Mouse (Mus musculus): ENCODE measurements around the gene Adcy5. TPM values are rescaled to one million over a fixed set of nuclear protein-coding genes. Genes with fewer than 3 reads are reported as not detected.

Gene Adcy5
- polyA plus RNA-seq, 1 experiment from 2014 or later, result 1.5 TPM

DNA sequence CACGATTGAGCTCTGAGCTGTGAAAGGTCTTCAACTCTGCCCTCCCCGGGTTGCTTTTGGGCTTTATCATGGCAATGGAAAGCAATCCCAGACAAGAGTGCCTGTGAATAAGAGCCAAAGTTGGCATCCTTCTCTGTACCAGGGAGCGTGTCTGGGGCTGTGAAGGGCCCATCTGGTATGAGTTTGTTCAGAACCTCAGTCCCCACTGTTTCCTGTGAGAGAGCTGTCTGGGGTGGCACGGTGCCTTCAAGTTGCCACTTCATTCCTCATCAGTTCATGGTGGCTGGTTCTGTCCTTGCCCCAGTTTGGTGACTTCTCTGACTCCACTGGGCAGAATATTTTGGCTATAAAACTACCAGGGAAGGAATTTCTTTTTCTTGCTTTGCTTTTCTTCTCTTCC, 33.4 kb downstream of the Adcy5 start:
- no peak overlapping the region for H3K9ac ChIP-seq (ENCODE audit: low read length)
- H3K4me2 ChIP-seq (ENCODE audit: low read depth, severe bottlenecking), result no peak overlapping the region
- 86% methylated on average over 4 of the region's 4 CpGs for WGBS
- H3K27me3 ChIP-seq (ENCODE audit: control insufficient read depth, insufficient read depth, low read length), result no peaks in the 10 kb centered on the region
- no peak overlapping the region for H3K27ac ChIP-seq (replicated peaks; ENCODE audit: low read depth, low read length)
- no peaks in the 10 kb centered on the region for H3K36me3 ChIP-seq (ENCODE audit: control insufficient read depth, insufficient read depth, low read length)
- DNase-seq (ENCODE audit: low spot score) (no peak), ATAC-seq (ENCODE audit: insufficient number of reproducible peaks, low FRiP score, low TSS enrichment, low read depth) (no peak)
- no peaks in the 10 kb centered on the region for H3K9me3 ChIP-seq (ENCODE audit: control insufficient read depth, low read length)
- H3K4me1 ChIP-seq (ENCODE audit: control insufficient read depth, insufficient read depth, low read length), result peaks cover 6% of the 10 kb centered on the region
- H3K4me3 ChIP-seq (ENCODE audit: low read depth, low read length), result no peak overlapping the region

DNA sequence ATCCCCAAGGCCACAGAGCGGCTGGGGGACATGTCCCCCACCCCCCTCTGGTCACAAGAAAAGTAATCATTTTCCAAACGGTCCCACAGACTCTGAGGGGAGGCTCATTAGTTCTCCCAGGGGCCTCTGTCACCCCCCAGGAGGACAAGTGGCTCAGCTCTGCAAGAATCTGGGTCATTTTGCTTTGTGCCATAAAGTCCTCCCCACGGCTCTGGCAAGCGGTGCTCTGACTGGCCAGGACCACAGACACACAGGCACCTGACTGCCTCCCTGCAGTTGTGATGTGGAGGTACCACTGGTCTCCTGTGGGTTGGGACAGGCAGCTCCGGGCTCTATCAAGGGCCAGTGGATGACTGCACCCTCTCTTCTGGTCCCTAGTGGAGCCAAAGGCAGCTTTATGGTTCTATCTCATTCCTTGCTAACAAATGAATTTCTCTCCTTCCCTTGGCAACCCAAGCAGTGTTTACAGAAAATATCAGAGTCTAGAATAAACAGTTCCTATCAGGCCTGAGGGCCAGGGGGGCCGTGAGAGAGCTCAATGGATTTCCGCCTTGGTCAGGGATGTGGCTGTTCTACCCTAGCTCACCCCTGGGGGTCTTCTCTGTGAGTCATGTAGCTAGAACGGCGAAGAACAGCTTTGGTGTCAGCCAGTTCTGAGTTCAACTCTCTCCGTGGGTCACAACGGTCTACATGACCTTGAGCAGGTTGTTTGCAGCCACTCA, 34.9 kb downstream of the Adcy5 start:
- no peak for ATAC-seq (ENCODE audit: insufficient number of reproducible peaks, low FRiP score, low TSS enrichment, low read depth)
- no peaks in the 10 kb centered on the region for H3K9me3 ChIP-seq (ENCODE audit: control insufficient read depth, low read length)
- H3K4me2 ChIP-seq (ENCODE audit: low read depth, severe bottlenecking), result no peak overlapping the region
- no peaks in the 10 kb centered on the region for H3K36me3 ChIP-seq (ENCODE audit: control insufficient read depth, insufficient read depth, low read length)
- no peak for DNase-seq (ENCODE audit: low spot score)
- no peak overlapping the region for H3K4me3 ChIP-seq (ENCODE audit: low read depth, low read length)
- no peak overlapping the region for H3K9ac ChIP-seq (ENCODE audit: low read length)
- H3K27me3 ChIP-seq (ENCODE audit: control insufficient read depth, insufficient read depth, low read length), result no peaks in the 10 kb centered on the region
- H3K4me1 ChIP-seq (ENCODE audit: control insufficient read depth, insufficient read depth, low read length), result peaks cover 12% of the 10 kb centered on the region
- no peak overlapping the region for H3K27ac ChIP-seq (replicated peaks; ENCODE audit: low read depth, low read length)
- WGBS, result 77% methylated on average over 11 of the region's 11 CpGs

GRCm38 (mm10) chr16:35190777-35191176, 36.1 kb downstream of the Adcy5 start:
- Histone ChIP-seq H3K27ac (replicated peaks; ENCODE audit: low read depth, low read length) (no peak overlapping the region), H3K4me1 (ENCODE audit: control insufficient read depth, insufficient read depth, low read length) (peaks cover 12% of the 10 kb centered on the region), H3K4me2 (ENCODE audit: low read depth, severe bottlenecking) (no peak overlapping the region), H3K4me3 (ENCODE audit: low read depth, low read length) (no peak overlapping the region), H3K9ac (ENCODE audit: low read length) (no peak overlapping the region), H3K36me3 (ENCODE audit: control insufficient read depth, insufficient read depth, low read length) (no peaks in the 10 kb centered on the region), H3K27me3 (ENCODE audit: control insufficient read depth, insufficient read depth, low read length) (no peaks in the 10 kb centered on the region), H3K9me3 (ENCODE audit: control insufficient read depth, low read length) (no peaks in the 10 kb centered on the region)
- DNase-seq (ENCODE audit: low spot score), result no peak
- WGBS, result 71% methylated on average over 7 of the region's 7 CpGs
- ATAC-seq (ENCODE audit: insufficient number of reproducible peaks, low FRiP score, low TSS enrichment, low read depth), result no peak

DNA sequence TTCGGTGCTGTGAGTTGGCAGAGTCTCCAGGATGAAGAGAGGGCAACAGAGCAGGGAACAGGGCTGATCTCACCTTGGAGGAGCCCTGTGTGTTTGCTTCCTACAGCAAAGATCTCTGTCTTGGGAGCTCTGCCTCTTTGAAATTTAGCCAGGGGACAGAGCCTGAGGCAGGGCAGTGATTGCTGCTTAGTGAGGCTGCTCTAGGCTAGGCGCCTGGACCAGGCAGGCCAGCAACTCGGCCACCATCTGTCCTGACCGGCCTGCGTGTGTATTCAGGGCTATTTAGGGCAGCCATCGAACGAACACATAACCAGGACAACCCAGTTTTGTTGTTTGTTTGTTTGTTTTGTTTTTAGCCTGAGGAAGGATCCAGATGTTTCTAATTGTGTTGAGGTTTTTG, 36.6 kb downstream of the Adcy5 start:
- no peak overlapping the region for H3K4me3 ChIP-seq (ENCODE audit: low read depth, low read length)
- H3K9ac ChIP-seq (ENCODE audit: low read length), result no peak overlapping the region
- no peaks in the 10 kb centered on the region for H3K36me3 ChIP-seq (ENCODE audit: control insufficient read depth, insufficient read depth, low read length)
- H3K4me2 ChIP-seq (ENCODE audit: low read depth, severe bottlenecking), result no peak overlapping the region
- ATAC-seq (ENCODE audit: insufficient number of reproducible peaks, low FRiP score, low TSS enrichment, low read depth) (no peak), DNase-seq (ENCODE audit: low spot score) (no peak)
- WGBS, result 62% methylated on average over 7 of the region's 7 CpGs
- no peaks in the 10 kb centered on the region for H3K9me3 ChIP-seq (ENCODE audit: control insufficient read depth, low read length)
- H3K27ac ChIP-seq (replicated peaks; ENCODE audit: low read depth, low read length), result no peak overlapping the region
- no peaks in the 10 kb centered on the region for H3K27me3 ChIP-seq (ENCODE audit: control insufficient read depth, insufficient read depth, low read length)
- peaks cover 12% of the 10 kb centered on the region for H3K4me1 ChIP-seq (ENCODE audit: control insufficient read depth, insufficient read depth, low read length)

DNA sequence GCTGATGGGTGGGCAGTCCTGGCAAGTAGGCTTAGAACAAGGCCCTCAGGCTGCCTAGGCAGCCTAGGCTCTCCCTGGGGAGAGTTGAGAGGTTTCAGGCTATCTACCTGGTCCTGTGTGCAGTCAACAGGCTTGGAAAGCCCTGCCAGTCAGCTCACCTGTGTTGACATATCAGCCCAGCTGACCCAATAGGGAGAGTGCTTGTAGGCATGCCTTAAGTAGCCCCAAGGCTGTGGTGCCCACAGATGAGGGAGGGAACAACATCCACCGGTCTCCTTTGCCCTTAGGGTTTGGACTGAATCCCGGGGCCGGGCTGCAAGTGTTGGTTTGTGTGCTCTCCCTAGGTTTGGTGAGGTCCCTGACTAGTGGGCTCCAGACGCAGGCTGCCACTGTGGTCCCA, 37.8 kb downstream of the Adcy5 start:
- 81% methylated on average over 4 of the region's 4 CpGs for WGBS
- H3K27ac ChIP-seq (replicated peaks; ENCODE audit: low read depth, low read length), result no peak overlapping the region
- no peak overlapping the region for H3K4me2 ChIP-seq (ENCODE audit: low read depth, severe bottlenecking)

GRCm38 (mm10) chr16:35193357-35193756, 38.7 kb downstream of the Adcy5 start:
- 55% methylated on average over 3 of the region's 3 CpGs for WGBS
- H3K9ac ChIP-seq (ENCODE audit: low read length), result no peak overlapping the region
- peaks cover 12% of the 10 kb centered on the region for H3K4me1 ChIP-seq (ENCODE audit: control insufficient read depth, insufficient read depth, low read length)
- H3K27ac ChIP-seq (replicated peaks; ENCODE audit: low read depth, low read length), result no peak overlapping the region
- DNase-seq (ENCODE audit: low spot score) (no peak), ATAC-seq (ENCODE audit: insufficient number of reproducible peaks, low FRiP score, low TSS enrichment, low read depth) (no peak)
- no peaks in the 10 kb centered on the region for H3K36me3 ChIP-seq (ENCODE audit: control insufficient read depth, insufficient read depth, low read length)
- H3K4me3 ChIP-seq (ENCODE audit: low read depth, low read length), result no peak overlapping the region
- no peaks in the 10 kb centered on the region for H3K27me3 ChIP-seq (ENCODE audit: control insufficient read depth, insufficient read depth, low read length)
- no peak overlapping the region for H3K4me2 ChIP-seq (ENCODE audit: low read depth, severe bottlenecking)
- no peaks in the 10 kb centered on the region for H3K9me3 ChIP-seq (ENCODE audit: control insufficient read depth, low read length)

More for the DNA sequence above, 37.8 kb downstream of the Adcy5 start:
- Histone ChIP-seq H3K36me3 (ENCODE audit: control insufficient read depth, insufficient read depth, low read length) (no peaks in the 10 kb centered on the region), H3K9me3 (ENCODE audit: control insufficient read depth, low read length) (no peaks in the 10 kb centered on the region), H3K4me1 (ENCODE audit: control insufficient read depth, insufficient read depth, low read length) (peaks cover 12% of the 10 kb centered on the region), H3K4me3 (ENCODE audit: low read depth, low read length) (no peak overlapping the region), H3K9ac (ENCODE audit: low read length) (no peak overlapping the region), H3K27me3 (ENCODE audit: control insufficient read depth, insufficient read depth, low read length) (no peaks in the 10 kb centered on the region)
- no peak for ATAC-seq (ENCODE audit: insufficient number of reproducible peaks, low FRiP score, low TSS enrichment, low read depth)
- no peak for DNase-seq (ENCODE audit: low spot score)

DNA sequence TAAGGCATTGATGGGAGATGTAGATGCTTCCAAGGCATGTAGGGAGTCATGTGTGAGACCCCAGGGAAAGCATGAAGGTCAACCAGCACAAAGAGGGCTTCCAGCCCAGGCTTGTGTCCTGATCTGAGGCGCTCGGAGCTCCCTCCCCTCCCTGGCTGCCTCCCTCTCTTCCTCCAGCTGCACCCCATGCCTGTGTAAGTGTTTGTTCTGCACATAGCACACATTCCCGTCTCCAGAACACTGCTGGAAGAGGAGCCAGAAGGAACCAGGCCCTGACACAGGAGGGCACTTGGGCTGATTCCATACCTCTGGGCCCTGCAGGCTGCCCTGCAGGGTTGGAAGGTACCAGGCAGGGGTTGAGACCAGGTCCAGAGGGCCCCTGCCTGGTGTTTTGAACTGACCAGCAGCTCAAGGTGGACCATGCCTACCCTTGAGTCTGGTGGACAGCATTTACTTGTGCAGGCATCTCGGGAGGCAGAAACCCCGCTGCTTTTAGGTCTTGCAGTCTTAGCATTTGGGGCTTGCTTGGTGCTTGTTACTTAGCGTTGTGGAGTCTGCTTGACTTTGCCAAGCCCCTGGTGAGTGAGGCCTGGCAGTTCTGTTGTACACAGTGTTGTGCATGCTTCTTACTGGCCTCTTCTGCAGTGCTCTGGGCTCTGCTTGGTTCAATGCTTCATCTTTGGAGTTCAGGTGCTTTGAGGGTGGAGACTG, 45.2 kb downstream of the Adcy5 start:
- Histone ChIP-seq H3K4me1 (ENCODE audit: control insufficient read depth, insufficient read depth, low read length) (0 out of 2 replicates have a peak, but pooled peaks cover 2% of the 10 kb centered on the region), H3K9ac (ENCODE audit: low read length) (no peak overlapping the region), H3K9me3 (ENCODE audit: control insufficient read depth, low read length) (no peaks in the 10 kb centered on the region), H3K36me3 (ENCODE audit: control insufficient read depth, insufficient read depth, low read length) (no peaks in the 10 kb centered on the region), H3K4me2 (ENCODE audit: low read depth, severe bottlenecking) (no peak overlapping the region), H3K27me3 (ENCODE audit: control insufficient read depth, insufficient read depth, low read length) (no peaks in the 10 kb centered on the region), H3K4me3 (ENCODE audit: low read depth, low read length) (no peak overlapping the region), H3K27ac (replicated peaks; ENCODE audit: low read depth, low read length) (no peak overlapping the region)
- WGBS, result 78% methylated on average over 6 of the region's 6 CpGs
- ATAC-seq (ENCODE audit: insufficient number of reproducible peaks, low FRiP score, low TSS enrichment, low read depth) (no peak), DNase-seq (ENCODE audit: low spot score) (no peak)

DNA sequence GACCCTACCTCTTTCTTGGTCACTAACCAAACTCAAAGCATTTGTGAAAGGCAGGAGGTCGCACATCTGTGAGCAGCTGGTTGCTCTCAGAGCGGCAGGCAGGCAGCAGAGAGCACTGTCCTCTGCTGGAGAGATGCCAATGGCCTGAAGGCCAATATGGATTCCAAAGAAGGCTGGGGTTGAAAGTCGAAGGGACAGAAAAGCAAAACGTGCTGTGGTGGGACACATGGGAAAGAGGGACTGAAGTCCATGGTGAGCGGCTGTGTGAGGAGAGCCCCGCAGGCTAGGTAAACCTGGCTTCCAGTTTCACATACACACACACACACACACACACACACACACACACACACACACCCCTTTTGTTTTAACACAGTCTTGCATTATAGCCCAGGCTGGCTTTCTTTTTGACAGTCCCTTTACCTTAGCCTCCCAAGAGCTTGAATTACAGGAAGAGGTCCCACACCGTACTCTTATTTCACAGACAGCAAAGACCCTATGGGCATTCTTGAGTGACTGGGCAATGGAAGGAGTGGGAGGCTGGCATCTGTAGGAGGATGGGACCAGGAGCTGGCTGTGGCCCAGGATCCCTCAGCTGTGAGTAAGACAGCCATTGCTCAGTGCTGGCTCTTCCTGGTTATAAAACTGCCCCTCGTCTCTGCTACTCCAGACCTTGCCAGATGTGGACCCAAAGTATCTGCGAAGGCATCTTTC, 45.9 kb downstream of the Adcy5 start:
- WGBS, result 78% methylated on average over 9 of the region's 9 CpGs
- Histone ChIP-seq H3K4me3 (ENCODE audit: low read depth, low read length) (no peak overlapping the region), H3K4me1 (ENCODE audit: control insufficient read depth, insufficient read depth, low read length) (peaks cover 9% of the 10 kb centered on the region; the same call in 1 of the 2 replicates), H3K4me2 (ENCODE audit: low read depth, severe bottlenecking) (no peak overlapping the region), H3K9ac (ENCODE audit: low read length) (no peak overlapping the region), H3K9me3 (ENCODE audit: control insufficient read depth, low read length) (no peaks in the 10 kb centered on the region), H3K27ac (replicated peaks; ENCODE audit: low read depth, low read length) (no peak overlapping the region), H3K36me3 (ENCODE audit: control insufficient read depth, insufficient read depth, low read length) (no peaks in the 10 kb centered on the region), H3K27me3 (ENCODE audit: control insufficient read depth, insufficient read depth, low read length) (no peaks in the 10 kb centered on the region)
- ATAC-seq (ENCODE audit: insufficient number of reproducible peaks, low FRiP score, low TSS enrichment, low read depth), result no peak
- DNase-seq (ENCODE audit: low spot score), result no peak

All from limb, embryonic 11.5 days (tissue).